Mouse (Mus musculus): ENCODE results near the gene Clnk.

DNA sequence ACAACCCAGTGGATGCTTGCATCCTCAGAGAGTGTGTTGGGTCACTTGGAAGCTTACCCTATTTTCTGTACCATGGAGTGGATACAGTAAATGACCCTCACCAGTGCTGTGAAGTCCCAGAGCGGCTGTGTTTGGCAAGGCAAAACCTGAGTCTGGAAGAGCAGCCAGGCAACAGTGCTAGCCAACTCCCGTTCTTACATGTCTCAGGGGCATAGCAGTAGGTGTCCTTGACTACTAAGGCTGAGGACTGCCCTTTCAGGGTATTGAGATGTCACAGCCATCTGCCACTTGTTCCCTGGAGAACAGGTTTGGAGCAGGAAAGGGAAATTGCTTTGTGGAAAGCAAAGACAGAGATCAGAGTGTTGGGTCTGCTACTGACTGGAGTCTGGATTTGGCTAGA lies 85.5 kb downstream of the Clnk start:
- TF ChIP-seq CTCF (IDR thresholded peaks at IDR 0.05; ENCODE audit: insufficient read depth, low read length) = no peak
- no peak for TF ChIP-seq POLR2A (IDR thresholded peaks at IDR 0.05; ENCODE audit: borderline replicate concordance, extremely low read depth, low read depth, low read length)
